Mouse (Mus musculus) thymus, postnatal 0 days (tissue): Measurements from ENCODE around the gene Ift27. TPM values are rescaled to one million over a fixed set of nuclear protein-coding genes. Genes with fewer than 3 reads are reported as not detected.

Source experiments
- polyA plus RNA-seq: library from polyadenylated mRNA; unstranded; fragments of >200 nt; fragmentation: Nextera tagmentation; extraction: Ambion mirVana; gene quantifications from 2 replicates; pipeline ENCODE4 v1.2.1, GENCODE M21; 2015

Ift27 gene
- polyA plus RNA-seq, 1 experiment from 2014 or later, result 85.2 TPM

Other genes starting within 250 kb of the Ift27 start
- 213 and 231 TPM in 2 replicates for gene Txn2, start 245.1 kb downstream of the Ift27 start, polyA plus RNA-seq
- gene Foxred2, start 217.4 kb downstream of the Ift27 start, polyA plus RNA-seq, result 3.5 TPM in 2 replicates
- 157 and 184 TPM in 2 replicates for gene Eif3d, start 203.3 kb downstream of the Ift27 start, polyA plus RNA-seq
- not detected in 2 replicates for gene Cacng2, start 54.1 kb downstream of the Ift27 start, polyA plus RNA-seq
- gene Pvalb, start 32.3 kb upstream of the Ift27 start, polyA plus RNA-seq, result 1.1 and 1.4 TPM in 2 replicates
- gene Ncf4, start 70.7 kb upstream of the Ift27 start, polyA plus RNA-seq, result 18.5 and 19.8 TPM in 2 replicates
- gene Csf2rb2, start 131.6 kb upstream of the Ift27 start, polyA plus RNA-seq, result 1.2 and 1.3 TPM in 2 replicates
- 5.1 and 5.5 TPM in 2 replicates for gene Csf2rb, start 151.6 kb upstream of the Ift27 start, polyA plus RNA-seq
- 0.39 and 0.55 TPM in 2 replicates for gene Tex33, start 221.8 kb upstream of the Ift27 start, polyA plus RNA-seq
- gene Tst, start 231.8 kb upstream of the Ift27 start, polyA plus RNA-seq, result 60.0 and 68.3 TPM in 2 replicates
- gene Mpst, start 232.3 kb upstream of the Ift27 start, polyA plus RNA-seq, result 3.0 and 4.1 TPM in 2 replicates